Mouse (Mus musculus) liver, postnatal 0 days (tissue): ENCODE measurements around the gene Efnb2.

ENCODE experiments used
- CTCF ChIP-seq: sonication (generic); IDR thresholded peaks from 2 replicates; pipeline ENCODE4 v1.5.1; 2016; ENCODE audit warnings: antibody characterized with exemption, low read depth
- EP300 ChIP-seq: IDR thresholded peaks from 2 replicates; pipeline ENCODE4 v1.6.1; 2016; ENCODE audit warnings: antibody characterized with exemption, low read depth, mild to moderate bottlenecking

- TF ChIP-seq CTCF (no peak), EP300 (no peak)
Observed at GRCm38 (mm10) chr8:8599931-8600330, 61.1 kb downstream of the Efnb2 start.
